Mouse (Mus musculus) kidney, adult 8-10 months (tissue): ENCODE results near the gene Clcc1.

ENCODE experiments used
- DNase-seq, 2 experiments: peaks; one replicate each; pipeline ENCODE4 v3.0.0; 2022

Clcc1 gene

DNA sequence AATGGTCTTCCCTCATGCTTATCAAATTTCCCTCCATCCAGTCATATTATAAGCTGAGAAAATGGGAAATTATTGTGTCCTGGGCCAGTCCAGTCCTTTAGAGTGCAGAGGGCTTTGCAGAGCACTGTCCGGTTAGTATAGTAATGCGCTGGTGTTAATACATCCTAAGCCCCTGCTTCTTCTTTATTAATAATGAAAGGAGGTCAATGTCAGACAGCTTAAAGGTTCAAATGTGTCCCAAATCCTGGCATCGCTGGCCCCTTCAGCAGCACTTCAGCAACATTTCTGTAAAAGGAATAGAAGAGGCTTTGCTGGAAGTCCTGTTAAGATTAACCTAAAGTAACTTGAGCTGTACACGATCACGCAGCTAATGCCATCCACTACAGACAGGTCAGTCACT is 57.6 kb downstream of the Clcc1 start:
- DNase-seq: no peak

GRCm38 (mm10) chr3:108713065-108713675 is 59.5 kb downstream of the Clcc1 start:
- DNase-seq: peak in 1 of 2 experiments; percentile 9

DNA sequence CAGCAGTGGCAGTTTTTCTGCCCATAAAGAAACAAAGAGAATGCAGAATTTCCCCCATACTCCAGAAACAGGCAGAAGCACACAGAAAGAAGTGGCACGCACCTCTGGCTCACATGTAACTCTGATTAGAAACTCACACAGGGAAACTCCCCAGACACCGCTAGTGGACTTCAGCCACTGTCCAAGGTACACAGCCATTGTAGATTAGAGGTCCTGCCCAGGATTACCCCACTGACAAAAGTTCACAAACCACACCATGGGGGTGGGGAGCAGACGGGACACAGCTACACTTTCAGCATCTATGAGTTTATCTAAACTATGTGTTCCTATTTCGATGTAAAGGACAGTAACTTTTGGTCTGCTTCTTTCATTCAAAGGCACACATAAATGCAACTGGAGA is 61.1 kb downstream of the Clcc1 start:
- peak; percentile 54 to 78 for DNase-seq

DNA sequence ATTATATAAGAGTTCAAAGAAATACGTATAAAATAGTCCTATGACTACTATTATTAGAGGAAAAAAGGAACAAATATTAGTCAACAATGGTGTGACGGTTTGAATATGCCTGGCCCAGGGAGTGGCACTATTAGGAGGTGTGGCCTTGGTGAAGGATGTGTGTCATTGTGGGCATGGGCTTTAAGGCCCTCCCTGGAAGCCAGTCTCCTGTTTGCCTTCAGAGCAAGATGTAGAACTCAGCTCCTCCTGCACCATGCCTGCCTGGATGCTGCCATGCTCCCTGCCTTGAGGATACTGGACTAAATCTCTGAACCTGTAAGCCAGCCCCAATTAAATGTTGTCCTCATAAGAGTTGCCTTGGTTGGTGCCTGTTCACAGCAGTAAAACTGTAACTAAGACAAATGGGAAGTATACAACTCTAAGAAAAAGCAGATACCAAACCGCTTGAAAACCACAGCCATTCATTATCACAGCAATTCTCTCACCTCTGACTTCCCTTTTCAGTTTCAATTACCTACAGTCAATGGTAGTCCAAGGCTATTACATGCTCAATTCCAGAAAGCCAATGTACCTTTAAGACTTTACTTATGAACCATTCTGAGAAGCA is 64.3 kb downstream of the Clcc1 start:
- no peak for DNase-seq

DNA sequence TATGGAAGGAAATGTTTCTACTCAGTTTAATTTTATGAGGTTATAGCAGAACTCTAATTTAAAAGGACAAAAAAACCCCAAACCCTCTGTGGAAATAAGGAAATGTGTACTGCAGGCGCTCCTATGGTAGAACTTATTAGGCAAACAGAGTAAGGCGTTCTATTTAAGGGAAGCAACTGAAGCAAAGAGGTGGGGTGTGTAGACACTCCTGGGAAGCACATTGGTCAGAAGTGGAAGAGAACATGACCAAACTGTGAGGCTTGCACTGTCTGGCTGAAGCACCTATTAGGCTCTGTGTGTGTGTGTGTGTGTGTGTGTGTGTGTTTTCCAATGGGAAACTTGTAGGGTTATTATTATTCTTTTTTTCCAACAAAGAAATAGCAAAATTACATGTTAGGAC is 65.6 kb downstream of the Clcc1 start:
- no peak for DNase-seq

- no peak for DNase-seq
Observed at GRCm38 (mm10) chr3:108719761-108720160, 66.0 kb downstream of the Clcc1 start.

GRCm38 (mm10) chr3:108721076-108721991 is 67.6 kb downstream of the Clcc1 start:
- DNase-seq: peak; percentile 7 to 21

DNA sequence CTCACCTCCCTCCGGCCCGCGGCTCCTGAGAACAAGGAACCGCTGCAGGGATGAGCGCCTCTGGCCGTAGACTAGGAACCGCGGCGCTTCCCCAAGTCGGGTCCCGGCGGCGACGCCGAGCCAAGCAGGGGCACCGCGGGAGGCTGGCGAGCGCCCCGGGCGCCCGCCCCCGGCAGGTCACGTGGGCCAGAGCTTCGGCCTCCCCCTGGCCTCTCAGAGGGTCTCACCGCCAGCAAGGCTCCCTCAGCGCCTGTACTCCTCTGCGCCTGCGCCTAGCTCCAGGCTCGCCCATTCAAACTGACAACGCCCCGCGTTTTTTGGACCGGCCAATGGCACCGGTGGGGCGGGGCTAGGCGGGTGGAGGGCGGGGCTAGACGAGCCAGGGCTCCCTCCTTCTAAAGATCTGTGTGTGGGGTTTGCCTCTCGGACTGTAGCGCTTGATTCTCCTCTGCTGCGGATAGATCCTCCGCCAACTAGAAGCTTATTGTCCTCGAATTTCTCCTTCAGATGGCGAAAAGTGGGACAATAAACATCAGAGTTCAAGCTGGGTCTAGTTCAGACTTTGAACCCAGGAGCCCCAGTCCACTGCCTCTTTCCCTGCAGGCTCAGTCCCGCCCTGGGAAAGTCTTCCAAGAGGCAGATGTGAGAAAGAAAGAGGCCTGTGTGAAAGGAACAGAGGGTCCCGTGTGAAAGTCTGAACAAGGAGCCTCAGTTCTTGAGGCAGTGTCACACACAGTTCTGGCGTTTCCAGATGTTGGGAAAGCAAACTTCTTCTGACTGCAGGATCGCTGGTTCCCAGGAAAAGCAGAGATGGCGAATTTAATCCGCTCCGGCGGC is 68.5 kb downstream of the Clcc1 start, which contains the start of gene Gpsm2:
Gpsm2 (minus strand) TSS at position 274 of the 837 bp plus-strand sequence.
- DNase-seq: peak; percentile 92 to 94

DNA sequence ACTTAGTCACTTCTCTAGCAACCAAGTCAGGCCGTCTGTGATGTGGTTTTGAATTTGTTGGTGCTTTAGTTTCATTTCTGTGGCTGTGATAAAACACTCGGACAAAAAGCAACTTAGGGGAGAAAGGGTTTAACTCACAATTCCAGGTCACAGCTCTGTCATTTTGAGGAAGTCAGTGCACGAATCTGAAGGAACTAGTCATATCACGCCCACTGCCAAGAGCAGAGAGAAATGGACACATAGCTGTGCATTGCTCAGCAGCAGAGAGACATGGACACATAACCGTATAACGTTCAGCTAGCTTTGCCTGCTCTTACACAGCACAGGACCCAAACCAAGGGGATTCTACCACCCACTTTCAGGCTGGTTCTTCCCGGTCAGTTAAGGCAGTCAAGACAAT is 72.7 kb downstream of the Clcc1 start:
- no peak for DNase-seq

GRCm38 (mm10) chr3:108727344-108727743 is 73.6 kb downstream of the Clcc1 start:
- DNase-seq: no peak

GRCm38 (mm10) chr3:108727776-108728175 is 74.1 kb downstream of the Clcc1 start:
- DNase-seq: no peak
